Mouse (Mus musculus) ES-Bruce4 (cell line): ENCODE results near the gene Foxp1.

ENCODE experiments used
- CTCF ChIP-seq: IDR thresholded peaks from one replicate; pipeline ENCODE4 v1.8.1; 2011; ENCODE audit warnings: low read depth, low read length
- EP300 ChIP-seq: IDR thresholded peaks from 2 replicates; pipeline ENCODE4 v1.6.1; 2011; ENCODE audit warnings: low read depth, low read length; ENCODE audit not compliant: insufficient read depth
- POLR2A ChIP-seq: IDR thresholded peaks from one replicate; pipeline ENCODE4 v1.8.1; 2011; ENCODE audit warnings: low read length; ENCODE audit not compliant: insufficient read depth

DNA sequence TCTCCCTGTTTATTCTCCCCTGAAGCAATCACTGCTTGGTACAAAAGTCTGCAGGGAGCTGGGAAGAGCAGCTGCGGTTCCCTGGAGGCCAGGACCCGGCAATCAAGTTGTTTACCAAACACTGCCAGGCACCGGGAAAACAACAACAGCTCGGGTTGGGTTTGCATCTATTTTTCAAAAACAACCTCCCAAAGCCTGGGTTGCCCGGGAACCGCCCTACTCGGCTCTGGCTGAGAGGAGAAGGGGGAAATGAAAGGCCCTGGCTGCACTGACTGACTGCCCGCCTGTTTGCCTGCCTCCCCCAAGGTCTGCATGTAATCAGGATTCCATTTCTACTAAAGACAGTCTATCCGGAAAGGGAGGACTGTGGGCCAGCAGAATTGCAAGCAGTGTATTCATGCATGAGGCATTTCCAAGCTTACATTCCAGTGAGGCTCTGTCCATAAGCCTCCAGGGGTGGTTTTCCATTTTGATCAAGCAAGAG lies 82.6 kb downstream of the Foxp1 start:
- TF ChIP-seq POLR2A (no peak), CTCF (no peak), EP300 (no peak)
